Mouse (Mus musculus) forebrain, embryonic 10.5 days (tissue): ENCODE results near the gene Tmem135. TPM values are rescaled to one million over a fixed set of nuclear protein-coding genes. Genes with fewer than 3 reads are reported as not detected.
"Not testable (repeated sequence)": the region's sequence is repeated elsewhere in the genome, so short reads cannot be mapped to it uniquely, and the experiment has no call there.

Experiments used
- DNase-seq: peaks from one replicate; pipeline ENCODE4 v3.0.0-alpha.2; 2017; ENCODE audit warnings: low spot score; ENCODE audit errors: extremely low spot score
- H3K27ac ChIP-seq: fragments of 300-500 bp; sonication (generic); 2 replicates; pipeline ENCODE4 v1.5.1; 2016; ENCODE audit warnings: mild to moderate bottlenecking
- H3K27me3 ChIP-seq: fragments of 300-500 bp; sonication (generic); 2 replicates; pipeline ENCODE4 v1.6.1; 2016; ENCODE audit warnings: mild to moderate bottlenecking; ENCODE audit not compliant: poor library complexity, severe bottlenecking
- H3K36me3 ChIP-seq: fragments of 300-500 bp; sonication (generic); replicated peaks from 2 replicates; pipeline ENCODE4 v1.6.1; 2016; ENCODE audit warnings: mild to moderate bottlenecking, moderate library complexity
- H3K4me1 ChIP-seq: fragments of 300-500 bp; sonication (generic); 2 replicates; pipeline ENCODE4 v1.6.1; 2016
- H3K4me3 ChIP-seq: fragments of 300-500 bp; sonication (generic); 2 replicates; pipeline ENCODE4 v1.5.1; 2016; ENCODE audit warnings: mild to moderate bottlenecking, moderate library complexity
- H3K9me3 ChIP-seq: fragments of 300-500 bp; sonication (generic); 2 replicates; pipeline ENCODE4 v1.6.1; 2016; ENCODE audit warnings: mild to moderate bottlenecking, moderate library complexity
- WGBS: fragments of 180-500 bp; shearing (Covaris S2); methylation state at CpG from one replicate; pipeline ENCODE4 v1.1.7; 2016; 5-methylcytosine and 5-hydroxymethylcytosine counted together
- polyA plus RNA-seq: library from polyadenylated mRNA; unstranded; fragments of >200 nt; fragmentation: Nextera tagmentation; extraction: Ambion mirVana; gene quantifications from 2 replicates; pipeline ENCODE4 v1.2.1, GENCODE M21; 2016

The Tmem135 gene
- polyA plus RNA-seq, 1 experiment from 2014 or later, result 16.5 TPM

- H3K36me3 ChIP-seq, result peaks cover 7% of the 10 kb centered on the region; the same call in 1 of the 2 replicates
- H3K4me3 ChIP-seq, result no peak overlapping the region
- no peak overlapping the region for H3K27ac ChIP-seq
- no peak for DNase-seq
- no peaks in the 10 kb centered on the region for H3K27me3 ChIP-seq
- 0 out of 2 replicates have a peak, but pooled peaks cover 2% of the 10 kb centered on the region for H3K9me3 ChIP-seq
- H3K4me1 ChIP-seq, result no peaks in the 10 kb centered on the region
- WGBS, result 94% methylated on average over 5 of the region's 5 CpGs
Measured at GRCm38 (mm10) chr7:89327731-89328130, 76.3 kb downstream of the Tmem135 start.

GRCm38 (mm10) chr7:89326761-89327160 is 77.3 kb downstream of the Tmem135 start:
- no peaks in the 10 kb centered on the region for H3K4me1 ChIP-seq
- H3K9me3 ChIP-seq, result 0 out of 2 replicates have a peak, but pooled peaks cover 2% of the 10 kb centered on the region
- DNase-seq, result no peak
- H3K36me3 ChIP-seq, result peaks cover 7% of the 10 kb centered on the region; the same call in 1 of the 2 replicates
- 87% methylated on average over 4 of the region's 4 CpGs for WGBS
- no peaks in the 10 kb centered on the region for H3K27me3 ChIP-seq
- H3K27ac ChIP-seq, result no peak overlapping the region
- no peak overlapping the region for H3K4me3 ChIP-seq

GRCm38 (mm10) chr7:89326202-89326601 is 77.8 kb downstream of the Tmem135 start:
- no peak for DNase-seq
- H3K36me3 ChIP-seq, result peaks cover 2% of the 10 kb centered on the region; the same call in 1 of the 2 replicates
- no peak overlapping the region for H3K4me3 ChIP-seq
- no peak overlapping the region for H3K27ac ChIP-seq
- H3K9me3 ChIP-seq, result 0 out of 2 replicates have a peak, but pooled peaks cover under 1% of the 10 kb centered on the region
- 94% methylated on average over 5 of the region's 5 CpGs for WGBS
- no peaks in the 10 kb centered on the region for H3K4me1 ChIP-seq
- H3K27me3 ChIP-seq, result no peaks in the 10 kb centered on the region

- not testable (repeated sequence) for DNase-seq, H3K27ac ChIP-seq, H3K36me3 ChIP-seq, H3K4me1 ChIP-seq, H3K4me3 ChIP-seq, H3K9me3 ChIP-seq, H3K27me3 ChIP-seq
- WGBS, result 87% methylated on average over 4 of the region's 4 CpGs
Measured at GRCm38 (mm10) chr7:89322741-89323140, 81.3 kb downstream of the Tmem135 start.

GRCm38 (mm10) chr7:89319351-89319750 is 84.7 kb downstream of the Tmem135 start:
- Histone ChIP-seq H3K27me3 (no peaks in the 10 kb centered on the region), H3K4me3 (no peak overlapping the region), H3K4me1 (peaks cover 7% of the 10 kb centered on the region; the same call in 1 of the 2 replicates), H3K27ac (no peak overlapping the region), H3K36me3 (no peaks in the 10 kb centered on the region), H3K9me3 (no peaks in the 10 kb centered on the region)
- no peak for DNase-seq
- 93% methylated on average over 1 of the region's 1 CpGs for WGBS

- H3K4me1 ChIP-seq, H3K27me3 ChIP-seq, DNase-seq, H3K9me3 ChIP-seq, H3K27ac ChIP-seq, H3K4me3 ChIP-seq, H3K36me3 ChIP-seq: not testable (repeated sequence)
- 77% methylated on average over 1 of the region's 1 CpGs for WGBS
Measured at GRCm38 (mm10) chr7:89317088-89317487, 86.9 kb downstream of the Tmem135 start.

- no peak overlapping the region for H3K4me3 ChIP-seq
- 91% methylated on average over 3 of the region's 3 CpGs for WGBS
- H3K27me3 ChIP-seq, result no peaks in the 10 kb centered on the region
- H3K9me3 ChIP-seq, result peaks cover 4% of the 10 kb centered on the region; the same call in 1 of the 2 replicates
- H3K4me1 ChIP-seq, result peaks cover 7% of the 10 kb centered on the region; the same call in 1 of the 2 replicates
- no peak overlapping the region for H3K27ac ChIP-seq
- peaks cover 11% of the 10 kb centered on the region for H3K36me3 ChIP-seq
- DNase-seq, result no peak
Measured at GRCm38 (mm10) chr7:89316112-89316511, 87.9 kb downstream of the Tmem135 start.

GRCm38 (mm10) chr7:89311555-89311954 is 92.5 kb downstream of the Tmem135 start:
- H3K27ac ChIP-seq, result no peak overlapping the region
- 93% methylated on average over 1 of the region's 1 CpGs for WGBS

GRCm38 (mm10) chr7:89308926-89309325 is 95.1 kb downstream of the Tmem135 start:
- H3K27ac ChIP-seq, result no peak overlapping the region
- no peak for DNase-seq
- 72% methylated on average over 3 of the region's 3 CpGs for WGBS
- H3K36me3 ChIP-seq, result peaks cover 11% of the 10 kb centered on the region
- peaks cover 8% of the 10 kb centered on the region; the same call in 1 of the 2 replicates for H3K4me1 ChIP-seq
- H3K27me3 ChIP-seq, result no peaks in the 10 kb centered on the region
- peaks cover 4% of the 10 kb centered on the region; the same call in 1 of the 2 replicates for H3K9me3 ChIP-seq
- no peak overlapping the region for H3K4me3 ChIP-seq

More at GRCm38 (mm10) chr7:89311555-89311954, 92.5 kb downstream of the Tmem135 start:
- Histone ChIP-seq H3K27me3 (no peaks in the 10 kb centered on the region), H3K36me3 (peaks cover 11% of the 10 kb centered on the region), H3K4me3 (no peak overlapping the region), H3K4me1 (peaks cover 13% of the 10 kb centered on the region), H3K9me3 (peaks cover 4% of the 10 kb centered on the region; the same call in 1 of the 2 replicates)
- DNase-seq, result no peak

- DNase-seq, result no peak
- WGBS, result 85% methylated on average over 11 of the region's 11 CpGs
- H3K9me3 ChIP-seq, result peaks cover 4% of the 10 kb centered on the region; the same call in 1 of the 2 replicates
- no peaks in the 10 kb centered on the region for H3K27me3 ChIP-seq
- no peak overlapping the region for H3K27ac ChIP-seq
- H3K36me3 ChIP-seq, result peaks cover 13% of the 10 kb centered on the region
- H3K4me1 ChIP-seq, result peaks cover 8% of the 10 kb centered on the region; the same call in 1 of the 2 replicates
- no peak overlapping the region for H3K4me3 ChIP-seq
Measured at GRCm38 (mm10) chr7:89308238-89308637, 95.8 kb downstream of the Tmem135 start.

GRCm38 (mm10) chr7:89306831-89307230 is 97.2 kb downstream of the Tmem135 start:
- peaks cover 8% of the 10 kb centered on the region; the same call in 1 of the 2 replicates for H3K4me1 ChIP-seq
- H3K27ac ChIP-seq, result no peak overlapping the region
- DNase-seq, result no peak
- peaks cover 4% of the 10 kb centered on the region; the same call in 1 of the 2 replicates for H3K9me3 ChIP-seq
- H3K4me3 ChIP-seq, result no peak overlapping the region
- peaks cover 8% of the 10 kb centered on the region for H3K36me3 ChIP-seq
- no peaks in the 10 kb centered on the region for H3K27me3 ChIP-seq
- 84% methylated on average over 6 of the region's 6 CpGs for WGBS

- Histone ChIP-seq H3K36me3 (peaks cover 6% of the 10 kb centered on the region; the same call in 1 of the 2 replicates), H3K27me3 (no peaks in the 10 kb centered on the region), H3K9me3 (no peaks in the 10 kb centered on the region), H3K4me3 (no peak overlapping the region), H3K4me1 (peaks cover 8% of the 10 kb centered on the region; the same call in 1 of the 2 replicates), H3K27ac (no peak overlapping the region)
- no peak for DNase-seq
- 96% methylated on average over 3 of the region's 3 CpGs for WGBS
Measured at GRCm38 (mm10) chr7:89304958-89305357, 99.1 kb downstream of the Tmem135 start.

- H3K9me3 ChIP-seq, result no peaks in the 10 kb centered on the region
Measured at GRCm38 (mm10) chr7:89303765-89304164, 100.3 kb downstream of the Tmem135 start.

More at GRCm38 (mm10) chr7:89303765-89304164, 100.3 kb downstream of the Tmem135 start:
- Histone ChIP-seq H3K4me3 (no peak overlapping the region), H3K4me1 (peaks cover 6% of the 10 kb centered on the region; the same call in 1 of the 2 replicates), H3K27ac (no peak overlapping the region), H3K27me3 (no peaks in the 10 kb centered on the region), H3K36me3 (peaks cover 6% of the 10 kb centered on the region; the same call in 1 of the 2 replicates)
- 98% methylated on average over 1 of the region's 1 CpGs for WGBS
- DNase-seq, result no peak
